Mouse (Mus musculus) midbrain, embryonic 12.5 days (tissue): Measurements from ENCODE around the gene Wfdc21. TPM values are rescaled to one million over a fixed set of nuclear protein-coding genes. Genes with fewer than 3 reads are reported as not detected.

Experiments used
- ATAC-seq: fragments of 200-750 bp; cut with Nextera tagmentation; 2 replicates; pipeline ENCODE4 v1.8.0; 2017; ENCODE audit warnings: low read depth, moderate TSS enrichment, moderate library complexity; ENCODE audit not compliant: low FRiP score
- H3K27ac ChIP-seq: fragments of 300-500 bp; sonication (generic); replicated peaks from 2 replicates; pipeline ENCODE4 v1.5.1; 2016; ENCODE audit warnings: mild to moderate bottlenecking
- H3K27me3 ChIP-seq: fragments of 300-500 bp; sonication (generic); 2 replicates; pipeline ENCODE4 v1.6.1; 2016; ENCODE audit warnings: mild to moderate bottlenecking
- H3K36me3 ChIP-seq: fragments of 300-500 bp; sonication (generic); 2 replicates; pipeline ENCODE4 v1.6.1; 2016
- H3K4me1 ChIP-seq: fragments of 300-500 bp; sonication (generic); 2 replicates; pipeline ENCODE4 v1.6.1; 2016
- H3K4me2 ChIP-seq: fragments of 300-500 bp; sonication (generic); replicated peaks from 2 replicates; pipeline ENCODE4 v1.6.1; 2016; ENCODE audit warnings: mild to moderate bottlenecking, moderate library complexity
- H3K4me3 ChIP-seq: fragments of 300-500 bp; sonication (generic); 2 replicates; pipeline ENCODE4 v1.5.1; 2016; ENCODE audit warnings: mild to moderate bottlenecking
- H3K9ac ChIP-seq: fragments of 300-500 bp; sonication (generic); replicated peaks from 2 replicates; pipeline ENCODE4 v1.6.1; 2016; ENCODE audit warnings: mild to moderate bottlenecking, moderate library complexity
- H3K9me3 ChIP-seq: fragments of 300-500 bp; sonication (generic); 2 replicates; pipeline ENCODE4 v1.6.1; 2016; ENCODE audit warnings: mild to moderate bottlenecking
- WGBS: fragments of 180-500 bp; shearing (Covaris S2); methylation state at CpG from one replicate; pipeline ENCODE4 v1.1.7; 2016; 5-methylcytosine and 5-hydroxymethylcytosine counted together
- polyA plus RNA-seq: library from polyadenylated mRNA; unstranded; fragments of >200 nt; fragmentation: Nextera tagmentation; extraction: Ambion mirVana; gene quantifications from 2 replicates; pipeline ENCODE4 v1.2.1, GENCODE M21; 2016

Wfdc21 gene
- polyA plus RNA-seq: not detected in 2 replicates

DNA sequence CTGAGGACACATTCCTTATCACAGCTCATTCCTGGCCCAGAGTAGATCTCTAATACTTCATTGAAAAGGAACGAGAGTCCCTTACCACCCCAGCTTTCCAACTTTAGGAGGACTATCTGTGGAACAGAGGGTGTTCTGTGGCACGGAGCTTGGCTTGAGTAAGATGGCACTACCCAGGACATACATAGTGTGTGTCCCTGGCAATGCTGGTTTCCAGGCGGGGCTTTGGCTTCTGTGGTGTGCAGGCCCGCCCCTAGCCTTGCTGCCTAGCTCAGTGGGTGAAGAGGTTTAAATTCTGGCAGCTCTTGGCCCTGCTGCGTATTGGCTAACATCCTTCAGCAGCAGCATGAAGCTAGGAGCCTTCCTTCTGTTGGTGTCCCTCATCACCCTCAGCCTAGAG, at the start of gene Wfdc21:
Gene Wfdc21, plus strand, starts transcription at position 260 of the 400 bp plus-strand sequence.
- Histone ChIP-seq H3K9me3 (no peaks in the 10 kb centered on the region), H3K4me1 (no peaks in the 10 kb centered on the region), H3K4me2 (no peak within 1 kb of the TSS), H3K36me3 (no peaks in the 10 kb centered on the region), H3K9ac (no peak within 1 kb of the TSS), H3K27ac (no peak within 1 kb of the TSS), H3K4me3 (no peak within 1 kb of the TSS), H3K27me3 (peaks cover 46% of the 10 kb centered on the region)
- 78% methylated on average over 5 of the region's 5 CpGs for WGBS
- no peak for ATAC-seq

- no peak within 1 kb of the TSS for H3K4me3 ChIP-seq
- H3K9me3 ChIP-seq: no peaks in the 10 kb centered on the region
- H3K27ac ChIP-seq: no peak within 1 kb of the TSS
- no peaks in the 10 kb centered on the region for H3K27me3 ChIP-seq
- no peak within 1 kb of the TSS for H3K4me2 ChIP-seq
- ATAC-seq: no peak
- WGBS: 83% methylated on average over 1 of the region's 1 CpGs
- no peak within 1 kb of the TSS for H3K9ac ChIP-seq
- no peaks in the 10 kb centered on the region for H3K4me1 ChIP-seq
- no peaks in the 10 kb centered on the region for H3K36me3 ChIP-seq
Observed at GRCm38 (mm10) chr11:83703705-83704104, 43.0 kb upstream of the Wfdc21 start, which contains the start of gene Wfdc17. Wfdc17 (plus strand) TSS chr11:83703991.

- Histone ChIP-seq H3K9me3 (no peaks in the 10 kb centered on the region), H3K4me3 (no peak within 1 kb of the TSS), H3K36me3 (no peaks in the 10 kb centered on the region), H3K27me3 (no peaks in the 10 kb centered on the region), H3K27ac (no peak within 1 kb of the TSS), H3K4me1 (no peaks in the 10 kb centered on the region), H3K9ac (no peak within 1 kb of the TSS), H3K4me2 (no peak within 1 kb of the TSS)
- no peak for ATAC-seq
- WGBS: 71% methylated on average over 4 of the region's 4 CpGs
Observed at GRCm38 (mm10) chr11:83708715-83709114, 38.0 kb upstream of the Wfdc21 start, which contains the start of gene Wfdc18. Wfdc18 (plus strand) TSS chr11:83709015.

GRCm38 (mm10) chr11:83709683-83710082, 37.1 kb upstream of the Wfdc21 start:
- no peak overlapping the region for H3K4me3 ChIP-seq
- no peak overlapping the region for H3K4me2 ChIP-seq
- no peaks in the 10 kb centered on the region for H3K4me1 ChIP-seq
- ATAC-seq: no peak
- no peak overlapping the region for H3K9ac ChIP-seq
- H3K27ac ChIP-seq: no peak overlapping the region
- H3K9me3 ChIP-seq: no peaks in the 10 kb centered on the region
- 95% methylated on average over 5 of the region's 5 CpGs for WGBS
- H3K27me3 ChIP-seq: no peaks in the 10 kb centered on the region
- H3K36me3 ChIP-seq: no peaks in the 10 kb centered on the region

- WGBS: 87% methylated on average over 1 of the region's 1 CpGs
- Histone ChIP-seq H3K36me3 (no peaks in the 10 kb centered on the region), H3K27me3 (no peaks in the 10 kb centered on the region; the same call in 1 of the 2 replicates), H3K9me3 (no peaks in the 10 kb centered on the region), H3K4me3 (no peak overlapping the region), H3K9ac (no peak overlapping the region), H3K4me2 (no peak overlapping the region), H3K4me1 (no peaks in the 10 kb centered on the region), H3K27ac (no peak overlapping the region)
- ATAC-seq: no peak
Observed at GRCm38 (mm10) chr11:83712671-83713070, 34.1 kb upstream of the Wfdc21 start.

GRCm38 (mm10) chr11:83713925-83714324, 32.8 kb upstream of the Wfdc21 start:
- Histone ChIP-seq H3K27ac (no peak overlapping the region), H3K36me3 (no peaks in the 10 kb centered on the region), H3K4me3 (no peak overlapping the region), H3K4me1 (no peaks in the 10 kb centered on the region), H3K9ac (no peak overlapping the region), H3K27me3 (no peaks in the 10 kb centered on the region; the same call in 1 of the 2 replicates), H3K4me2 (no peak overlapping the region), H3K9me3 (no peaks in the 10 kb centered on the region)
- 82% methylated on average over 2 of the region's 2 CpGs for WGBS
- no peak for ATAC-seq

- 88% methylated on average over 6 of the region's 6 CpGs for WGBS
- Histone ChIP-seq H3K36me3 (no peaks in the 10 kb centered on the region), H3K9ac (no peak overlapping the region), H3K9me3 (no peaks in the 10 kb centered on the region), H3K4me3 (no peak overlapping the region), H3K4me1 (no peaks in the 10 kb centered on the region), H3K27me3 (no peaks in the 10 kb centered on the region; the same call in 1 of the 2 replicates), H3K4me2 (no peak overlapping the region), H3K27ac (no peak overlapping the region)
- no peak for ATAC-seq
Observed at GRCm38 (mm10) chr11:83717042-83717665, 29.6 kb upstream of the Wfdc21 start.

DNA sequence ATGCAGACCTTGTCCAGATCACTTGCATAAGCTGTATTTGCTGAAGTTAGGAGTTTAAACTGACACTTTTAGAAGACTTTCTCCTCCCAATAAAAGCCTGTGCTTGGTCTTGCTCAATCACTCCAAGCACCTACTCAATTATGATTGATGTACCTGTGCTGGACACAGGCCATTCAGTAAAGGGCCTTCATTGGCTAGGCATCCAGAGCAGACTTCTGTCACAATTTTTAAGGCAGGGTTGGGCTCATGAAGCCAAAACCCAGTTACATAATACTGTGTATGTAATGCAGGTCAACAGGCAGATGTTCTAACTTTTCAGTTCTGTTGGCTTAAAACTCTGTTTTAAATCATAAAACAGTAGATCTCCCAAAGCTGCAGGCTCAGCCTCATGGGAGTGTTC, 26.0 kb upstream of the Wfdc21 start:
- no peak for ATAC-seq
- H3K9ac ChIP-seq: no peak overlapping the region
- no peak overlapping the region for H3K4me3 ChIP-seq
- H3K4me2 ChIP-seq: no peak overlapping the region
- no peaks in the 10 kb centered on the region for H3K4me1 ChIP-seq
- no peaks in the 10 kb centered on the region; the same call in 1 of the 2 replicates for H3K27me3 ChIP-seq
- no peaks in the 10 kb centered on the region for H3K36me3 ChIP-seq
- no peak overlapping the region for H3K27ac ChIP-seq
- H3K9me3 ChIP-seq: no peaks in the 10 kb centered on the region

- no peak overlapping the region for H3K4me2 ChIP-seq
- no peaks in the 10 kb centered on the region for H3K36me3 ChIP-seq
- no peaks in the 10 kb centered on the region for H3K9me3 ChIP-seq
- H3K27ac ChIP-seq: no peak overlapping the region
- H3K9ac ChIP-seq: no peak overlapping the region
- no peaks in the 10 kb centered on the region for H3K27me3 ChIP-seq
- H3K4me1 ChIP-seq: no peaks in the 10 kb centered on the region
- ATAC-seq: no peak
- 69% methylated on average over 3 of the region's 3 CpGs for WGBS
- no peak overlapping the region for H3K4me3 ChIP-seq
Observed at GRCm38 (mm10) chr11:83728757-83729432, 17.8 kb upstream of the Wfdc21 start.

DNA sequence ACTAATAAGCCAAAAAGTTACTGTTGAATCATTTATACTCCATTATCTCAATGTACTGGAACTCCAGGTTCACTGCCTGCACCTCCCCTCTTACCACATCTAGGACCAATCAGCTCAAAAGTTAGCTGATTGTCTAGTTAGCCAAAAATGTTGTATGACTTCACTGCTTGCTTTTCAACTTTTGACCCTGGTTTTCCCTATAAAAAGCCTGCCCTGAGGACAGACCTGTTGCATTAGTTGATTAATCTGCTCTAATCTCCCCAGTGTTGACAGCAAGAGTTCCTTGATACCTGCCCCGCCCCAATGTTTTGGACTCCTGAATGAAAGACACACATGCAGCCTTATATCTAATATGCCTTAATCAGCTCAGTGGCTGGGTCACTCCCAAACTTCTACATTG, 15.6 kb upstream of the Wfdc21 start:
- Histone ChIP-seq H3K4me1 (no peaks in the 10 kb centered on the region), H3K27me3 (no peaks in the 10 kb centered on the region), H3K9ac (no peak overlapping the region), H3K36me3 (no peaks in the 10 kb centered on the region), H3K4me3 (no peak overlapping the region), H3K9me3 (no peaks in the 10 kb centered on the region), H3K27ac (no peak overlapping the region), H3K4me2 (no peak overlapping the region)
- 89% methylated on average over 1 of the region's 1 CpGs for WGBS
- ATAC-seq: no peak

GRCm38 (mm10) chr11:83733071-83733640, 13.6 kb upstream of the Wfdc21 start:
- no peak overlapping the region for H3K9ac ChIP-seq
- H3K27me3 ChIP-seq: no peaks in the 10 kb centered on the region
- H3K9me3 ChIP-seq: no peaks in the 10 kb centered on the region
- no peaks in the 10 kb centered on the region for H3K4me1 ChIP-seq
- ATAC-seq: no peak
- no peaks in the 10 kb centered on the region for H3K36me3 ChIP-seq
- WGBS: 82% methylated on average over 5 of the region's 5 CpGs
- H3K4me2 ChIP-seq: no peak overlapping the region
- H3K4me3 ChIP-seq: no peak overlapping the region
- no peak overlapping the region for H3K27ac ChIP-seq

GRCm38 (mm10) chr11:83734215-83734614, 12.5 kb upstream of the Wfdc21 start:
- H3K9ac ChIP-seq: no peak overlapping the region
- no peak for ATAC-seq
- H3K4me2 ChIP-seq: no peak overlapping the region
- no peaks in the 10 kb centered on the region for H3K9me3 ChIP-seq
- no peaks in the 10 kb centered on the region for H3K27me3 ChIP-seq
- H3K27ac ChIP-seq: no peak overlapping the region
- no peaks in the 10 kb centered on the region for H3K4me1 ChIP-seq
- no peaks in the 10 kb centered on the region for H3K36me3 ChIP-seq
- no peak overlapping the region for H3K4me3 ChIP-seq
- WGBS: 82% methylated on average over 1 of the region's 1 CpGs
